Mouse (Mus musculus) cerebellum, adult 2 months (tissue): ENCODE data around the gene Gsdma2.

Source experiments
- CTCF ChIP-seq: fragments of 200-500 bp; IDR thresholded peaks from 2 replicates; pipeline ENCODE4 v1.5.1; 2011; ENCODE audit warnings: low read depth, mild to moderate bottlenecking, control low read depth, low read length, moderate library complexity, borderline replicate concordance; ENCODE audit not compliant: insufficient read depth
- POLR2A ChIP-seq: fragments of 200-500 bp; IDR thresholded peaks from 2 replicates; pipeline ENCODE4 v1.6.1; 2011; ENCODE audit warnings: low read length, control low read depth, borderline replicate concordance; ENCODE audit not compliant: insufficient read depth

- TF ChIP-seq CTCF (no peak), POLR2A (no peak)
These were observed 58.5 kb downstream of the Gsdma2 start for GRCm38 (mm10) chr11:98705021-98705420.
